Mouse (Mus musculus) ES-Bruce4 (cell line): ENCODE data around the gene Exosc9.

Experiments
- CTCF ChIP-seq: IDR thresholded peaks from one replicate; pipeline ENCODE4 v1.8.1; 2011; ENCODE audit warnings: low read depth, low read length
- EP300 ChIP-seq: IDR thresholded peaks from 2 replicates; pipeline ENCODE4 v1.6.1; 2011; ENCODE audit warnings: low read depth, low read length; ENCODE audit not compliant: insufficient read depth
- POLR2A ChIP-seq: IDR thresholded peaks from one replicate; pipeline ENCODE4 v1.8.1; 2011; ENCODE audit warnings: low read length; ENCODE audit not compliant: insufficient read depth

DNA sequence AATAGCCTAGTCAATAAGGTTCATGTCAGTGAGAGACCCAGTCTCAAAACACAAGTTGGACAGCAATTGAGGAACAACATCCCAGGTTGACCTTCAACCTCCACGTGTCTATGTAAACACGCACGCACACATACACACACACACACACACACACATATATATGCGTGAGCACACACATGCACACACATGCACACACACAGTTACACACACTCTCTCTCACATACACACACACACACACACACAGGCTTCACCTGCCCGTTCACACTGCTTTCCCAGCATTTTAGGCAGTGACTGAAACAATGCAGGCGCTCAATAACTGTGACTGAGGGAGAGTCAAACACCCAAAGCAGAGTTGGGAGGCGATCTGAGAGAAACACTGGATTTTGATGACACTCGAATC, 47.1 kb upstream of the Exosc9 start:
- no peak for TF ChIP-seq EP300
- no peak for TF ChIP-seq CTCF
- TF ChIP-seq POLR2A = no peak
